Mouse (Mus musculus) limb, embryonic 15.5 days (tissue): ENCODE measurements around the gene Acmsd. TPM values are rescaled to one million over a fixed set of nuclear protein-coding genes. Genes with fewer than 3 reads are reported as not detected.

ENCODE experiments used
- ATAC-seq: fragments of 200-750 bp; cut with Nextera tagmentation; 2 replicates; pipeline ENCODE4 v1.8.0; 2017; ENCODE audit warnings: low read depth, moderate TSS enrichment; ENCODE audit not compliant: insufficient number of reproducible peaks, low FRiP score, low TSS enrichment
- H3K27ac ChIP-seq: fragments of 300-500 bp; sonication (generic); 2 replicates; pipeline ENCODE4 v1.5.1; 2015; ENCODE audit warnings: moderate library complexity, mild to moderate bottlenecking, inconsistent platforms
- H3K27me3 ChIP-seq: fragments of 300-500 bp; sonication (generic); 2 replicates; pipeline ENCODE4 v1.6.1; 2015; ENCODE audit warnings: inconsistent platforms
- H3K36me3 ChIP-seq: fragments of 300-500 bp; sonication (generic); 2 replicates; pipeline ENCODE4 v1.6.1; 2015; ENCODE audit warnings: inconsistent platforms
- H3K4me1 ChIP-seq: fragments of 300-500 bp; sonication (generic); 2 replicates; pipeline ENCODE4 v1.6.1; 2015; ENCODE audit warnings: inconsistent platforms
- H3K4me2 ChIP-seq: fragments of 300-500 bp; sonication (generic); 2 replicates; pipeline ENCODE4 v1.6.1; 2015; ENCODE audit warnings: mild to moderate bottlenecking, inconsistent platforms
- H3K4me3 ChIP-seq: fragments of 300-500 bp; sonication (generic); 2 replicates; pipeline ENCODE4 v1.5.1; 2015; ENCODE audit warnings: mild to moderate bottlenecking, inconsistent platforms
- H3K9ac ChIP-seq: fragments of 300-500 bp; sonication (generic); 2 replicates; pipeline ENCODE4 v1.6.1; 2015; ENCODE audit warnings: inconsistent platforms
- H3K9me3 ChIP-seq: fragments of 300-500 bp; sonication (generic); 2 replicates; pipeline ENCODE4 v1.6.1; 2016; ENCODE audit warnings: inconsistent platforms
- WGBS: fragments of 180-500 bp; shearing (Covaris S2); methylation state at CpG from one replicate; pipeline ENCODE4 v1.1.7; 2015; 5-methylcytosine and 5-hydroxymethylcytosine counted together
- polyA plus RNA-seq: library from polyadenylated mRNA; unstranded; fragments of >200 nt; fragmentation: Nextera tagmentation; extraction: Ambion mirVana; gene quantifications from 2 replicates; pipeline ENCODE4 v1.2.1, GENCODE M21; 2015

Gene Acmsd
- polyA plus RNA-seq, 1 experiment from 2014 or later = 0.06 TPM

DNA sequence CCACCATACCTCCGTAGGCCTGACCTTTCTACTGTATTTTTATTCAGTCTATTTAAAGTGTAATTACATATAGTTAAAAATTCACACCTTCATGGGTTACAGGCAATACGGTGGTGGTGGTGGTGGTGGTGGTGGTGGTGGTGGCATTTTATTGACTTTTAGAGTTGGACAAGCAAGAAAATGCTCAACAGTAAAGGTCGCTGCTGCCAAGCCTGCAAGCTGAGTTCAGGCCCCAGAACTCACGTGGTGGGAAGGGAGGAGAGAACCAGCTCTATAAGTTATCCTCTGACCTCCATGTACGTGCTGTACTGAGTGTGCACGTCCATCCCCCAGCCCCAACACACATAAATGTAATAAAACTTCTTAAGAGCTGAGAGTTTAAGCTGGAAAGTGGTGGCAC lies 87.2 kb downstream of the Acmsd start:
- WGBS = 77% methylated on average over 6 of the region's 6 CpGs
- H3K27me3 ChIP-seq = no peaks in the 10 kb centered on the region
- H3K9ac ChIP-seq = no peak overlapping the region
- H3K4me1 ChIP-seq = no peaks in the 10 kb centered on the region
- no peaks in the 10 kb centered on the region for H3K9me3 ChIP-seq
- no peak for ATAC-seq
- H3K4me2 ChIP-seq = no peak overlapping the region
- H3K36me3 ChIP-seq = no peaks in the 10 kb centered on the region
- H3K27ac ChIP-seq = no peak overlapping the region
- no peak overlapping the region for H3K4me3 ChIP-seq

Other genes with a start within 250 kb of the Acmsd start
- gene Tmem163, start 49.9 kb upstream of the Acmsd start, polyA plus RNA-seq = 0.55 and 1.4 TPM in 2 replicates
- 72.6 and 76.9 TPM in 2 replicates for gene Ccnt2, start 44.8 kb downstream of the Acmsd start, polyA plus RNA-seq
- gene Map3k19, start 125.6 kb downstream of the Acmsd start, polyA plus RNA-seq = not detected in 2 replicates
- 21.7 and 22.5 TPM in 2 replicates for gene Rab3gap1, start 139.4 kb downstream of the Acmsd start, polyA plus RNA-seq